Mouse (Mus musculus) regulatory T cell (primary cell): ENCODE results near the gene Smarce1.

Experiments used
- in situ Hi-C: fragments of 300-600 bp; cut with MboI, MseI; formaldehyde crosslinking; loops from one replicate; pipeline ENCODE4 v1.15.1; 2025; ENCODE audit warnings: high pct_unique_total_duplicates

Smarce1 gene

DNA sequence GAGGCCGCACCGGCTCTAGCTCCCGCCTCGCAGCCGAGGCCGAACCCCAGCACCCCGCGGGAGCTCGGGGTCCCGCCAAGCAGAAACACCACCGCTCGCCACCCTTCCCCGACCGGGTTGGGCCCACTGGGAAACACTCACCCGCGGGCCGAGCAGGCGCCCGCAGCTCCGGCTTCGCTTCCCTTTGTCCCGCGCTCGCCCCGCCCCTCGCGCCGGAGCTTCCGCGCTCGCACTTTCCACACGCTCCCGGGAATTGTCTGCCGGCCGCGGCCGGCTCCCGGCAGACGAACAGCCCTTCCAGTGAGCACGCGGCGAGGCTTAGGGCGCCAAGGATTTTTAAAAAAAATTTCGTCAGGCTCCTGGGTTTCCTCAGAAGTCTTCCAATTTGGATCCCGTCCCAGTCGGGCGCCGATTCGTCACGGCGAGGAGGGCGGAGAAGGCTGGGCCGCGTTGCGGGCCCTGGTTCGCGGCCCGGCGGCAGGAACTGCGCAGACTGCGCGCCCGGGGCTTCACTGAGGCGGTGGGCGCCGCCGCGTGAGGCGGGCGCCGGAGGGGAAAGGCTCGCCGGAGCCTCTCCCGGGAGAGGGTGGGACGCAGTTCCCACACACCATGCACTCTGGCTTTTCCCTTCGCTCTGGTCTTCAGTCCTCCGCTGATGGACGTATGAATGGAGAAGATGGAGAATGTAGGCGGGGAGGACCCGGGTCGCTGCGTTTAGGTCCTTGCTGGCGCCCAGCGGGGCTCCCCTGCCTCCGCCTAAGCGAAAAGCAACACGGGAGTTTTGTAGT is at the start of gene Smarce1:
Gene Smarce1 (minus strand): TSS at position 757 of the 788 bp plus-strand sequence.
- in situ Hi-C loops = no loop called here

- in situ Hi-C loops = no loop called here
Measured at GRCm38 (mm10) chr11:99279986-99280385, 49.2 kb upstream of the Smarce1 start.

- in situ Hi-C loops = no loop called here
Measured at GRCm38 (mm10) chr11:99276786-99277185, 46.0 kb upstream of the Smarce1 start.

GRCm38 (mm10) chr11:99275624-99276023 is 44.8 kb upstream of the Smarce1 start:
- in situ Hi-C loops = no loop called here

DNA sequence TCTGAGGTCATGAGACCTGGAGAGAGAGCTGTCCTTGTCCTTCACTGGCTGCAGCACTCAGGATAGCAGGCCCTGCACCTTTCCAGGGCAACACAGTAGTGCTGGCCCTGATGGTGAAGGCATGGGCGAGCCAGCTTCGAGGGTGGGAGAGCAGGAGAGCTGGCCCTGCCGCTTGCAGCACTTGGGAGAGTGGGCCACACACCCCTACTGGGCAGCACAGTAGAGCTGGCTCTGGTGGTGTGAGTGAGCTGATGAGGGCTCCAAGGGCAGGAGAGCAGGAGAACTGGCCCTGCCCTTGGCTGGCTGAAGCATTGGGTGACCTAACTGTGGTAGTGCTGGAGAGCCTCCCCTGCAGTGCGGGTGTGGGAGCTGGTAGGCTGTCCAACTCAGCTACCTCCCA is 41.9 kb upstream of the Smarce1 start:
- in situ Hi-C loops = no loop called here

GRCm38 (mm10) chr11:99269192-99269591 is 38.4 kb upstream of the Smarce1 start:
- in situ Hi-C loops = no loop called here

DNA sequence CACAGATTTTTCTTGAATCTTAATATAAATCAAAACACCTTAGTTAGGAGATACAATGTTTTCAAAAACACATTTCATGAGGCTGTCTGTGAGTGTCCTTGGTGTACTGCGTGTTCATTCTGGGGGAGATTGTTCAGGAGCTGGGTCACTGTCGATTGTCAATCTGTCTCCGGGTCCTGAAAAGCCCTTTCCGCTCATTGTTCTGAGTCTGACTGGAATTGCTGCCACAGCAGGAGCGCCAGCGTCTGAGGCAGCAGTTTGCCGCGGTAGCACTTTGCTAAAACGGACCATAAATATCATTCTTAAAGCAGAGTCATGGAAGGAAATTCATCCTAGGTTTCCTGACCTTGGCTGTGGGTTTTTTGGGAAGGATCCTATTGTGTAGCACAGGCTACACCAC is 35.0 kb upstream of the Smarce1 start:
- in situ Hi-C loops = no loop called here

DNA sequence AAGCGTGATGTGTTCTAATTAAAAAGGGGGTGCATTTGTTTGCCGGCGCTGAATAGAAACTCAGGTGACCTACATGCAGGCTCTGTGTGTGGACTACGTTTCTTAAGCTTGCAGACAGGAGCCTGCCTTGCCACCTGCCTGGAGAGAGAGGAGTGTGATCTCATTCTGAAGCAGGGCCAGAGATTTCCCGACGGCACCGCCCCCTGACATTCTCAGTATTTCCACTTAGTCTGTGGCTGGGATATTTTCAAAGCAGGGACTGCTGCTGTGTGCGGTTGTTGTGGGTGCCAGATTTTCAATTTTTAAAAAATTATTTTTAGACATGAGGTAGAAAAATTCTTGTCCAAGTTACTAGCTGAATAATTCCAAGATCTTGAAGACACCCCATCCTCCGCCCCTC is 34.4 kb upstream of the Smarce1 start:
- in situ Hi-C loops = no loop called here

GRCm38 (mm10) chr11:99256213-99256612 is 25.4 kb upstream of the Smarce1 start:
- in situ Hi-C loops = loop anchor here (5.0 kb wide), 1 partner anchor 36 kb away; no protein-coding TSS in a partner anchor

DNA sequence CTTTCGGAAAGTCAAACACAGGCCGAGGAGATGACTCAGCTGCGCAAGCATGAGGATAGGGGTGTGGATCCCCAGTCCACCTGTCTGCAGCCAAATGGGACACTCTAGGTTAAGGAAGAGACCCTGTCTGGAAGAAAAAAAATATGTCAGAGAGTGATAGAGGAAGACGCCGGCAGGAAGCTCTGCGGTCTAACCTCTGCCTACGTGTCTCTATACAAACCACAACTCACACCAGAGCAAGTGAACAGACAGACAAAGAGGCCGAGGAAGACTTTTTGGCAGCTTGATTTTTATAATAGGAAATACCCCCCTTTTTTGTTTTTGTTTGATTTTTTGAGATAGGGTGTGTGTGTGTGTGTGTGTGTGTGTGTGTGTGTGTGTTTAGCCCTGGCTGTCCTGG is 24.5 kb upstream of the Smarce1 start:
- in situ Hi-C loops = loop anchor here (5.0 kb wide), 1 partner anchor 37 kb away; no protein-coding TSS in a partner anchor

DNA sequence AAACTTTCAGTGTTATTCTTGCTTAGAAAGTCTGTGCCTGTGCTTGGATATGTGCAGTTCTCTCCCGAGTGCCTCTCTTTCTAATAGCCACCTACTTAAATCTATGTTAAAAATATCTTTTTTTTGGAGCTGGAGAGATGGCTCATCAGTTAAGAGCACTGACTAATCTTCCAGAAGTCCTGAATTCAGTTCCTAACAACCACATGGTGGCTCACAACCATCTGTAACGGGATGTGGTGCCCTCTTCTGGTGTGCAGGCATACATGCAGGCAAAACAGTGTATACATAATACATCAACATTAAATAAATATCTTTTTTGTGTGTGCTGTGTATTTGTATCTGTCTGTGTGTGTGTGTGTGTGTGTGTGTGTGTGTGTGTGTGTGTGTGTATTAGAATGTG is 23.1 kb upstream of the Smarce1 start:
- in situ Hi-C loops = no loop called here

DNA sequence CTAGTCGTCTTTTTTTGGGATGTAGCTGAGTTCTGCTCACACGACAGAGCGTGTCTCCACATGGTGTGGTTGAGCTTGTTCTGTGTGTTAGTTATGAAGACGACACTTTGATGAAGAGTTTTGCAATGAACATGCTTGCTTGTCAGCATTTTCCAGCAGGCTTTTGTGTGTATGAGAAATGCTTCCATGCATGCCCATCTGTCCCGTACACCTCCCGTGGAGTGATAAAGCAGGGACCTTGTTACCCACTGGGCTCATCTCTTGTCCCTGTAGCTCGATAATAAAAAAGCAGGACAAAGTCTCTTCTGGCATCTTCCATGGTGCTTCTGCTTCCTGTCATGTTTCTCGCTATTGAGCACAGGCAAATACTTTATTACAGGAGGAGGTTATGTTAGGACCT is 21.9 kb upstream of the Smarce1 start:
- in situ Hi-C loops = no loop called here

GRCm38 (mm10) chr11:99250666-99251065 is 19.8 kb upstream of the Smarce1 start:
- in situ Hi-C loops = no loop called here

DNA sequence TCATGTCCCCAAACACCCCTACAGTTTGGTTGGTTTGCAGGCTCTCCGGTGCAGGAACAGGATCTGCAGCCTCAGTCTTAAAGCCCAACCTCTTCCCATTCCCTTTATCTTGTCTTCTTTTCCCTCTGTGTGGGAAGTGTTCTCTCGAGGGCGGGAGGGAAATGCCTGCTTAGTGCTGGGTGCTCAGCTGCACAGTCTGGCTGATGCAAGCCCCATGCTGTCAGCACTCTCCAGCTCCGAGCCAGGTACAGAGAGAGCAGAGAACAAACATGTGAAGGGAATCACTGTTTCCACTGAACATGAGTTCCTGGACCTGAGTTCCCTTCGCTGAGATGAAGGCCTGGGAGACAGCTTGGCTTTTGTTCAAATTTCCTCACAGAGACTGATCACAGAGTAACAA is 19.4 kb upstream of the Smarce1 start:
- in situ Hi-C loops = no loop called here

- in situ Hi-C loops = loop anchor here (10.0 kb wide), 1 partner anchor 54 kb away; no protein-coding TSS in a partner anchor
Measured at GRCm38 (mm10) chr11:99249115-99249514, 18.3 kb upstream of the Smarce1 start.

GRCm38 (mm10) chr11:99247916-99248315 is 17.1 kb upstream of the Smarce1 start:
- in situ Hi-C loops = loop anchor here (10.0 kb wide), 1 partner anchor 53 kb away; no protein-coding TSS in a partner anchor

GRCm38 (mm10) chr11:99244519-99244918 is 13.7 kb upstream of the Smarce1 start:
- in situ Hi-C loops = loop anchor here (10.0 kb wide), 1 partner anchor 50 kb away; no protein-coding TSS in a partner anchor

GRCm38 (mm10) chr11:99243820-99244374 is 13.1 kb upstream of the Smarce1 start, which contains the start of gene Krt222:
TSS of gene Krt222 (minus strand) at chr11:99244085.
- in situ Hi-C loops = loop anchor here (10.0 kb wide), 1 partner anchor 49 kb away; no protein-coding TSS in a partner anchor

GRCm38 (mm10) chr11:99243200-99243819 is 12.5 kb upstream of the Smarce1 start:
- in situ Hi-C loops = loop anchor here (10.0 kb wide), 1 partner anchor 49 kb away; no protein-coding TSS in a partner anchor

- in situ Hi-C loops = loop anchor here (10.0 kb wide), 1 partner anchor 47 kb away; no protein-coding TSS in a partner anchor
Measured at GRCm38 (mm10) chr11:99242056-99242455, 11.2 kb upstream of the Smarce1 start.

- in situ Hi-C loops = no loop called here
Measured at GRCm38 (mm10) chr11:99238468-99238867, 7.7 kb upstream of the Smarce1 start.
